Mouse (Mus musculus) kidney, embryonic 14.5 days (tissue): ENCODE results near the gene Snx7. TPM values are rescaled to one million over a fixed set of nuclear protein-coding genes. Genes with fewer than 3 reads are reported as not detected.

Source experiments
- ATAC-seq: fragments of 200-750 bp; cut with Nextera tagmentation; 2 replicates; pipeline ENCODE4 v1.8.0; 2017; ENCODE audit warnings: moderate number of reproducible peaks, mild to moderate bottlenecking, moderate TSS enrichment, moderate library complexity; ENCODE audit not compliant: low FRiP score, low TSS enrichment
- H3K27ac ChIP-seq: fragments of 300-500 bp; sonication (generic); 2 replicates; pipeline ENCODE4 v1.5.1; 2014; ENCODE audit warnings: low read depth, mild to moderate bottlenecking, low read length, moderate library complexity, mixed read lengths
- H3K27me3 ChIP-seq: fragments of 300-500 bp; sonication (generic); 2 replicates; pipeline ENCODE4 v1.6.1; 2014; ENCODE audit warnings: mild to moderate bottlenecking, low read length; ENCODE audit not compliant: control insufficient read depth, insufficient read depth
- H3K36me3 ChIP-seq: fragments of 300-500 bp; sonication (generic); 2 replicates; pipeline ENCODE4 v1.6.1; 2014; ENCODE audit warnings: low read length, mixed read lengths; ENCODE audit not compliant: control insufficient read depth, insufficient read depth
- H3K4me1 ChIP-seq: fragments of 300-500 bp; sonication (generic); 2 replicates; pipeline ENCODE4 v1.6.1; 2014; ENCODE audit warnings: low read length, mixed read lengths; ENCODE audit not compliant: control insufficient read depth, insufficient read depth
- H3K4me2 ChIP-seq: fragments of 300-500 bp; sonication (generic); replicated peaks from 2 replicates; pipeline ENCODE4 v1.6.1; 2014; ENCODE audit warnings: low read depth, mild to moderate bottlenecking, low read length
- H3K4me3 ChIP-seq: fragments of 300-500 bp; sonication (generic); 2 replicates; pipeline ENCODE4 v1.5.1; 2014; ENCODE audit warnings: mild to moderate bottlenecking, low read length
- H3K9ac ChIP-seq: fragments of 300-500 bp; sonication (generic); 2 replicates; pipeline ENCODE4 v1.6.1; 2014; ENCODE audit warnings: low read depth, mild to moderate bottlenecking, low read length, moderate library complexity
- H3K9me3 ChIP-seq: fragments of 300-500 bp; sonication (generic); 2 replicates; pipeline ENCODE4 v1.6.1; 2016; ENCODE audit warnings: low read length; ENCODE audit not compliant: control insufficient read depth
- WGBS: fragments of 180-500 bp; shearing (Covaris S2); extraction: QIAGEN DNeasy Blood & Tissue Kit; methylation state at CpG from one replicate; pipeline ENCODE4 v1.1.7; 2014; 5-methylcytosine and 5-hydroxymethylcytosine counted together
- polyA plus RNA-seq: library from polyadenylated mRNA; unstranded; fragments of >200 nt; fragmentation: Nextera tagmentation; extraction: Ambion mirVana; gene quantifications from 2 replicates; pipeline ENCODE4 v1.2.1, GENCODE M21; 2014

The Snx7 gene
- polyA plus RNA-seq, 1 experiment from 2014 or later = 47.3 TPM

DNA sequence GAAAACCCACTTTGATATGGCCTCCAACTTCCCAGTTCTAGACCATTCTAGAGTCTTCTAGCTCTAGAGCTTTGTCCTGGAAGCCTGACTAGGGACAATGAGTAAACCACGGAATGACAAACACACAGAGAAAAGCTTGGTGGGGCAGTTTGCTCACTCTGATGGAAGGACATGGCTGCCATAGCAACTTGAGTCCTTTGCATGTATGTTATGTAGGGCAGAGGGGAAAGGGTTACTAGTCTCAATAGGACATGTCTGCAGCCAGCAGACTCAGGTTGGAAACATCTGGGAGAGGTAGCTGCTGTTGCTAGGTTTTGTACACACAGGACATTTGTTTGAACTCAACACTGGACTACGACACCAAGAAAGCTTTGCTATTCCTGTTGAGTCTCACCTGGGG lies 77.5 kb downstream of the Snx7 start:
- Histone ChIP-seq H3K9me3 (no peaks in the 10 kb centered on the region), H3K27me3 (no peaks in the 10 kb centered on the region), H3K4me3 (no peak overlapping the region), H3K4me2 (no peak overlapping the region), H3K27ac (no peak overlapping the region), H3K9ac (no peak overlapping the region), H3K4me1 (peaks cover 9% of the 10 kb centered on the region; the same call in 1 of the 2 replicates), H3K36me3 (no peaks in the 10 kb centered on the region)
- WGBS = 92% methylated on average over 2 of the region's 2 CpGs
- ATAC-seq = no peak

- H3K27ac ChIP-seq = no peak overlapping the region
- no peaks in the 10 kb centered on the region for H3K27me3 ChIP-seq
- no peak overlapping the region for H3K4me2 ChIP-seq
- peak; percentile 54; the same call in 1 of the 2 replicates for ATAC-seq
- 64% methylated on average over 14 of the region's 14 CpGs for WGBS
- no peak overlapping the region for H3K9ac ChIP-seq
- no peak overlapping the region for H3K4me3 ChIP-seq
- H3K36me3 ChIP-seq = no peaks in the 10 kb centered on the region
- H3K9me3 ChIP-seq = no peaks in the 10 kb centered on the region
- H3K4me1 ChIP-seq = peaks cover 9% of the 10 kb centered on the region; the same call in 1 of the 2 replicates
Observed at GRCm38 (mm10) chr3:117788800-117789693, 79.7 kb downstream of the Snx7 start.

GRCm38 (mm10) chr3:117787247-117787646 lies 81.5 kb downstream of the Snx7 start:
- no peaks in the 10 kb centered on the region for H3K9me3 ChIP-seq
- no peaks in the 10 kb centered on the region for H3K36me3 ChIP-seq
- peak; percentile 82 for ATAC-seq
- no peaks in the 10 kb centered on the region for H3K27me3 ChIP-seq
- no peak overlapping the region for H3K4me2 ChIP-seq
- 37% methylated on average over 6 of the region's 6 CpGs for WGBS
- no peak overlapping the region for H3K4me3 ChIP-seq
- peaks cover 9% of the 10 kb centered on the region; the same call in 1 of the 2 replicates for H3K4me1 ChIP-seq
- peak overlapping the region; percentile 15; the same call in 1 of the 2 replicates for H3K27ac ChIP-seq
- no peak overlapping the region for H3K9ac ChIP-seq

GRCm38 (mm10) chr3:117752151-117752757 lies 116.5 kb downstream of the Snx7 start:
- Histone ChIP-seq H3K36me3 (no peaks in the 10 kb centered on the region), H3K4me1 (no peaks in the 10 kb centered on the region), H3K4me3 (no peak overlapping the region), H3K27ac (no peak overlapping the region), H3K27me3 (no peaks in the 10 kb centered on the region), H3K9me3 (no peaks in the 10 kb centered on the region), H3K4me2 (no peak overlapping the region), H3K9ac (no peak overlapping the region)
- ATAC-seq = no peak
- 87% methylated on average over 5 of the region's 5 CpGs for WGBS

GRCm38 (mm10) chr3:117751665-117752064 lies 117.1 kb downstream of the Snx7 start:
- WGBS = 58% methylated on average over 2 of the region's 2 CpGs
- H3K9ac ChIP-seq = no peak overlapping the region
- H3K27me3 ChIP-seq = no peaks in the 10 kb centered on the region
- H3K27ac ChIP-seq = no peak overlapping the region
- H3K9me3 ChIP-seq = no peaks in the 10 kb centered on the region
- no peak for ATAC-seq
- H3K4me3 ChIP-seq = no peak overlapping the region
- H3K4me1 ChIP-seq = no peaks in the 10 kb centered on the region
- H3K4me2 ChIP-seq = no peak overlapping the region
- no peaks in the 10 kb centered on the region for H3K36me3 ChIP-seq

DNA sequence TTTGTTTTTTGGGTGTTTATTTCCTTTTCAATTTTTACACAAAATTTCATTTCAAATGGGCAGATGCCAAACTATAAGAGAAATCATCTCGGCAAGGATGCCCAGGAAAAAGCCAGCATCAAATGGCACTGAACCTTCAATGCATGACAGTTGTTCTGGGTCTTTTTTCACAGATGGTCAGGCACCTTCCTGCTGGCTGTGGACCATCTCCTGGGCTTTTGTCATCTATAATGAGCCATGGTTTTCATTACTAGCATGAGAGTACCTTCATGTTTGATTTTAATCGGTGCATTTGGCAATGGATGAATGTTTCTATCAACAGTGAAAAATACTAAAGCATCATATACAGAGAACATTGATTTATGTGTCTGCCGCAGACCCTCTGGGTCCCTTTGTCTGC lies 119.5 kb downstream of the Snx7 start:
- Histone ChIP-seq H3K4me3 (no peak overlapping the region), H3K9me3 (no peaks in the 10 kb centered on the region), H3K9ac (no peak overlapping the region), H3K4me2 (no peak overlapping the region), H3K4me1 (no peaks in the 10 kb centered on the region), H3K27me3 (no peaks in the 10 kb centered on the region), H3K27ac (no peak overlapping the region), H3K36me3 (no peaks in the 10 kb centered on the region)
- 89% methylated on average over 3 of the region's 3 CpGs for WGBS
- ATAC-seq = no peak

- Histone ChIP-seq H3K4me2 (no peak overlapping the region), H3K4me3 (no peak overlapping the region), H3K9ac (no peak overlapping the region), H3K4me1 (no peaks in the 10 kb centered on the region), H3K27ac (no peak overlapping the region), H3K9me3 (no peaks in the 10 kb centered on the region), H3K36me3 (no peaks in the 10 kb centered on the region), H3K27me3 (no peaks in the 10 kb centered on the region)
- ATAC-seq = no peak
- 74% methylated on average over 5 of the region's 5 CpGs for WGBS
Observed at GRCm38 (mm10) chr3:117739760-117740159, 129.0 kb downstream of the Snx7 start.

DNA sequence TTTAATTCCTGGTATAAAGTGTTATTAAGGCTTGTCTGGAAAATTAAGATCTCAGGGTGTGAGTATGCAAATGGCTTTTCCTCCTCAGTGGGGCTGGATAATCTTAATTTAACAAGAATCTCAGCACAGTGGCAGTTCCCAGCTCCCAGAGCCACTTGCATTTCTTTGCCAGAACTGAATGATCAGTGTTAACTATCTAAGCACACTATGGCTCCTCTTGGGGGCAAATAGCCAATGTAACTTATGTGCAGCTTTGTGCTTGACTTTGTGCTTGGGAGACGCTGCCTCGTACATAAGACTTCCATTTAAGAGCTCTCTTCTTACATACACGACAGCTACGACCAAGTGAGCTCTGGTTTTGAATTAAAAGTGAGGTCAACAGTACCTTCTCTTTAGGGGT lies 136.1 kb downstream of the Snx7 start:
- H3K9me3 ChIP-seq = no peaks in the 10 kb centered on the region
- no peak overlapping the region for H3K9ac ChIP-seq
- H3K4me2 ChIP-seq = no peak overlapping the region
- H3K4me3 ChIP-seq = no peak overlapping the region
- H3K27me3 ChIP-seq = no peaks in the 10 kb centered on the region
- 86% methylated on average over 4 of the region's 4 CpGs for WGBS
- no peaks in the 10 kb centered on the region for H3K4me1 ChIP-seq
- no peak overlapping the region for H3K27ac ChIP-seq
- no peaks in the 10 kb centered on the region for H3K36me3 ChIP-seq
- ATAC-seq = no peak
